Mouse (Mus musculus): ENCODE results near the gene Psma7.

- TF ChIP-seq CTCF (IDR thresholded peaks at IDR 0.05; ENCODE audit: insufficient read depth, low read length) = no peak
- no peak for TF ChIP-seq POLR2A (IDR thresholded peaks at IDR 0.05; ENCODE audit: borderline replicate concordance, extremely low read depth, low read depth, low read length)
These were observed 16.4 kb downstream of the Psma7 start for GRCm38 (mm10) chr2:180025861-180026200.

Measured in lung, adult 2 months (tissue).